ENCODE assay signal across 9 mouse cellular contexts in genomic region chr13:36527761-36528160, GRCm38 (mm10).
"Had no signal": no experiment of that assay in that cellular context is flagged by ENCODE, and none has a peak within 500 bp of the region (broad histone marks: within the 10 kb centered on the region; RNA-seq: fewer than 3 reads in every experiment).

No protein-coding gene starts in this region.

- H3K9ac ChIP-seq: kidney, embryonic 15.5 days; liver, embryonic 13.5 days; neural tube, embryonic 13.5 days had no signal

- H3K9me3 ChIP-seq: kidney, embryonic 15.5 days; liver, embryonic 13.5 days; midbrain, embryonic 10.5 days; neural tube, embryonic 13.5 days had no signal

- H3K27me3 ChIP-seq: kidney, embryonic 15.5 days; liver, embryonic 13.5 days; neural tube, embryonic 13.5 days had no signal

- DNase-seq: kidney, adult 8-10 months; liver, embryonic 13.5 days; midbrain, embryonic 14.5 days; thymus, adult 18-20 months; thymus, postnatal 36 days had no signal

- ATAC-seq: intestine, postnatal 0 days had no signal

- H3K36me3 ChIP-seq: kidney, embryonic 15.5 days; liver, embryonic 13.5 days; midbrain, embryonic 10.5 days; neural tube, embryonic 13.5 days had no signal

- H3K4me3 ChIP-seq: kidney, embryonic 15.5 days; liver, embryonic 13.5 days; midbrain, embryonic 10.5 days; neural tube, embryonic 13.5 days had no signal

- H3K27ac ChIP-seq: kidney, embryonic 15.5 days; liver, embryonic 13.5 days; midbrain, embryonic 10.5 days had no signal
